Mouse (Mus musculus) CH12.LX (cell line): ENCODE data around the gene Otud7a. TPM values are rescaled to one million over a fixed set of nuclear protein-coding genes. Genes with fewer than 3 reads are reported as not detected.

Source experiments
- DNase-seq: peaks from one replicate; pipeline ENCODE4 v3.0.0-alpha.2; 2013; ENCODE audit errors: extremely low read depth
- H3K27ac ChIP-seq: 2 replicates; pipeline ENCODE4 v1.5.1; 2012; ENCODE audit warnings: low read depth, mild to moderate bottlenecking, control low read depth, moderate library complexity; ENCODE audit not compliant: insufficient read depth
- H3K27me3 ChIP-seq: replicated peaks from 2 replicates; pipeline ENCODE3; 2012; ENCODE audit warnings: inconsistent platforms
- H3K36me3 ChIP-seq, 2 experiments: replicated peaks in 1 of 2; 2 replicates each; pipeline versions ENCODE3 to v1.6.1; 2012; ENCODE audit warnings: inconsistent platforms in 1 of 2, low read length in 1 of 2, mild to moderate bottlenecking in 1 of 2, mixed read lengths in 1 of 2, moderate library complexity in 1 of 2; ENCODE audit not compliant: control insufficient read depth in 1 of 2, insufficient read depth in 1 of 2
- H3K4me1 ChIP-seq, 2 experiments: 2 replicates each; pipeline ENCODE4 v1.6.1; 2012; ENCODE audit warnings: inconsistent platforms in 1 of 2, moderate library complexity in 1 of 2; ENCODE audit not compliant: insufficient read depth in 2 of 2, control insufficient read depth in 1 of 2
- H3K4me2 ChIP-seq: 2 replicates; pipeline ENCODE4 v1.6.1; 2012; ENCODE audit warnings: low read depth, mild to moderate bottlenecking, control low read depth; ENCODE audit not compliant: poor library complexity, insufficient read depth, severe bottlenecking
- H3K4me3 ChIP-seq, 3 experiments: fragments of 150-350 bp in 1 of 3; sonication (generic) in 1 of 3; replicated peaks in 1 of 3; 2 replicates each; pipeline versions ENCODE3 to v1.5.1; 2011 to 2012; ENCODE audit warnings: low read depth in 2 of 3, low read length in 2 of 3, mild to moderate bottlenecking in 2 of 3, moderate library complexity in 2 of 3, control low read depth in 1 of 3, improper control_type of control experiment in 1 of 3, inconsistent platforms in 1 of 3, mixed read lengths in 1 of 3; ENCODE audit not compliant: poor library complexity in 1 of 3
- H3K79me2 ChIP-seq: replicated peaks from 2 replicates; pipeline ENCODE4 v1.6.1; 2012; ENCODE audit warnings: mild to moderate bottlenecking, moderate library complexity; ENCODE audit not compliant: control insufficient read depth, poor library complexity, insufficient read depth, severe bottlenecking; ENCODE audit errors: extremely low read depth
- H3K9ac ChIP-seq: 2 replicates; pipeline ENCODE4 v1.6.1; 2012; ENCODE audit warnings: low read depth, mild to moderate bottlenecking, control low read depth, moderate library complexity; ENCODE audit not compliant: insufficient read depth
- H3K9me3 ChIP-seq: replicated peaks from 2 replicates; pipeline ENCODE3; 2012; ENCODE audit warnings: low read length, inconsistent platforms, mixed read lengths
- BHLHE40 ChIP-seq: IDR thresholded peaks from 2 replicates; pipeline ENCODE4 v1.6.1; 2011; ENCODE audit warnings: mild to moderate bottlenecking, low read depth, low read length, improper control_type of control experiment
- CHD1 ChIP-seq: IDR thresholded peaks from 2 replicates; pipeline ENCODE4 v1.6.1; 2012; ENCODE audit warnings: low read depth, low read length, improper control_type of control experiment, inconsistent platforms
- CHD2 ChIP-seq: IDR thresholded peaks from 2 replicates; pipeline ENCODE4 v1.6.1; 2011; ENCODE audit warnings: low read length, improper control_type of control experiment
- CTCF ChIP-seq, 2 experiments: IDR thresholded peaks in 1 of 2; conservative IDR thresholded peaks in 1 of 2; 2 replicates each; pipeline ENCODE4 v1.5.1; 2011 to 2012; ENCODE audit warnings: low read depth in 2 of 2, low read length in 2 of 2, improper control_type of control experiment in 1 of 2, inconsistent platforms in 1 of 2, mild to moderate bottlenecking in 1 of 2, moderate library complexity in 1 of 2
- E2F4 ChIP-seq: IDR thresholded peaks from 2 replicates; pipeline ENCODE4 v1.6.1; 2011; ENCODE audit warnings: low read depth, low read length, improper control_type of control experiment; ENCODE audit not compliant: insufficient replicate concordance
- EP300 ChIP-seq: IDR thresholded peaks from 2 replicates; pipeline ENCODE4 v1.6.1; 2011; ENCODE audit warnings: low read length, improper control_type of control experiment
- ETS1 ChIP-seq: conservative IDR thresholded peaks from 2 replicates; pipeline ENCODE4 v1.6.1; 2012; ENCODE audit warnings: low read depth, mild to moderate bottlenecking, inconsistent platforms, low read length, improper control_type of control experiment, moderate library complexity
- GABPA ChIP-seq: IDR thresholded peaks from 2 replicates; pipeline ENCODE4 v1.6.1; 2012; ENCODE audit warnings: low read depth, low read length, improper control_type of control experiment, inconsistent platforms; ENCODE audit not compliant: insufficient replicate concordance
- HCFC1 ChIP-seq: IDR thresholded peaks from 2 replicates; pipeline ENCODE4 v1.6.1; 2012; ENCODE audit warnings: low read depth, mild to moderate bottlenecking, inconsistent platforms, low read length, improper control_type of control experiment
- IRF4 ChIP-seq: IDR thresholded peaks from 2 replicates; pipeline ENCODE4 v1.6.1; 2014; ENCODE audit warnings: low read depth, mild to moderate bottlenecking, inconsistent platforms, low read length, improper control_type of control experiment
- JUND ChIP-seq: conservative IDR thresholded peaks from 2 replicates; pipeline ENCODE4 v1.6.1; 2011; ENCODE audit warnings: low read depth, low read length, improper control_type of control experiment
- MAFK ChIP-seq: IDR thresholded peaks from 2 replicates; pipeline ENCODE4 v1.6.1; 2011; ENCODE audit warnings: low read length, improper control_type of control experiment; ENCODE audit not compliant: insufficient replicate concordance
- MEF2A ChIP-seq: IDR thresholded peaks from 2 replicates; pipeline ENCODE4 v1.6.1; 2014; ENCODE audit warnings: low read depth, mild to moderate bottlenecking, inconsistent platforms, low read length, improper control_type of control experiment, borderline replicate concordance
- MXI1 ChIP-seq: IDR thresholded peaks from 2 replicates; pipeline ENCODE4 v1.6.1; 2011; ENCODE audit warnings: mild to moderate bottlenecking, low read depth, low read length, improper control_type of control experiment
- MYC ChIP-seq: IDR thresholded peaks from 2 replicates; pipeline ENCODE4 v1.6.1; 2011; ENCODE audit warnings: low read depth, mild to moderate bottlenecking, improper control_type of control experiment, low read length
- NRF1 ChIP-seq: IDR thresholded peaks from 2 replicates; pipeline ENCODE4 v1.6.1; 2014; ENCODE audit warnings: low read depth, mild to moderate bottlenecking, inconsistent platforms, low read length, improper control_type of control experiment, moderate library complexity
- PAX5 ChIP-seq: IDR thresholded peaks from 2 replicates; pipeline ENCODE4 v1.6.1; 2012; ENCODE audit warnings: low read length, inconsistent platforms, mixed read lengths
- POLR2A ChIP-seq: IDR thresholded peaks from 2 replicates; pipeline ENCODE4 v1.6.1; 2011; ENCODE audit warnings: low read depth, mild to moderate bottlenecking, improper control_type of control experiment, low read length
- POLR2AphosphoS2 ChIP-seq: IDR thresholded peaks from 2 replicates; pipeline ENCODE4 v1.6.1; 2011; ENCODE audit warnings: low read depth, low read length, improper control_type of control experiment
- RAD21 ChIP-seq: IDR thresholded peaks from 2 replicates; pipeline ENCODE4 v1.6.1; 2011; ENCODE audit warnings: low read depth, mild to moderate bottlenecking, low read length, improper control_type of control experiment, moderate library complexity
- SMC3 ChIP-seq: IDR thresholded peaks from 2 replicates; pipeline ENCODE4 v1.6.1; 2011; ENCODE audit warnings: low read depth, low read length, improper control_type of control experiment
- TBP ChIP-seq: conservative IDR thresholded peaks from 2 replicates; pipeline ENCODE4 v1.6.1; 2011; ENCODE audit warnings: low read depth, low read length, improper control_type of control experiment
- TCF12 ChIP-seq: IDR thresholded peaks from 2 replicates; pipeline ENCODE4 v1.6.1; 2014; ENCODE audit warnings: low read depth, mild to moderate bottlenecking, inconsistent platforms, low read length, improper control_type of control experiment
- UBTF ChIP-seq: IDR thresholded peaks from 2 replicates; pipeline ENCODE4 v1.6.1; 2012; ENCODE audit warnings: low read depth, mild to moderate bottlenecking, inconsistent platforms, low read length, improper control_type of control experiment, moderate library complexity
- ZKSCAN1 ChIP-seq: IDR thresholded peaks from 2 replicates; pipeline ENCODE4 v1.6.1; 2012; ENCODE audit warnings: low read depth, inconsistent platforms, low read length, improper control_type of control experiment, borderline replicate concordance
- ZMIZ1 ChIP-seq: IDR thresholded peaks from 2 replicates; pipeline ENCODE4 v1.6.1; 2012; ENCODE audit warnings: low read depth, mild to moderate bottlenecking, inconsistent platforms, low read length, improper control_type of control experiment
- ZNF384 ChIP-seq: IDR thresholded peaks from 2 replicates; pipeline ENCODE4 v1.6.1; 2012; ENCODE audit warnings: low read depth, low read length, improper control_type of control experiment, inconsistent platforms
- dilution Hi-C: fragments of 300-500 bp; cut with MboI; formaldehyde crosslinking; loops from 2 replicates; pipeline ENCODE4 v1.14.3; 2020; ENCODE audit warnings: low sequenced_read_pairs; ENCODE audit not compliant: extremely low pct_unique_long_range_greater_than_20kb, extremely low pct_ligation_motif_present
- in situ Hi-C: fragments of 300-500 bp; cut with MboI; formaldehyde crosslinking; loops from 3 replicates; pipeline ENCODE4 v1.14.3; 2019; ENCODE audit warnings: low sequenced_read_pairs, low pct_ligation_motif_present, low pct_unique_long_range_greater_than_20kb, mixed read lengths
- polyA plus RNA-seq: library from polyadenylated mRNA; unstranded; fragments of >175 nt; gene quantifications from 2 replicates; pipeline ENCODE4 v1.2.1, GENCODE M21; 2012; ENCODE audit warnings: low read depth; ENCODE audit not compliant: insufficient read length
- total RNA-seq, 2 experiments: library from RNA; depleted of rRNA; stranded (reverse); fragments of 300-350 nt in 1 of 2; fragments of >200 nt in 1 of 2; gene quantifications; 2 replicates each; pipeline ENCODE4 v1.2.3; 2012 to 2014

Otud7a gene
- total and polyA plus RNA-seq, 3 experiments: not detected

DNA sequence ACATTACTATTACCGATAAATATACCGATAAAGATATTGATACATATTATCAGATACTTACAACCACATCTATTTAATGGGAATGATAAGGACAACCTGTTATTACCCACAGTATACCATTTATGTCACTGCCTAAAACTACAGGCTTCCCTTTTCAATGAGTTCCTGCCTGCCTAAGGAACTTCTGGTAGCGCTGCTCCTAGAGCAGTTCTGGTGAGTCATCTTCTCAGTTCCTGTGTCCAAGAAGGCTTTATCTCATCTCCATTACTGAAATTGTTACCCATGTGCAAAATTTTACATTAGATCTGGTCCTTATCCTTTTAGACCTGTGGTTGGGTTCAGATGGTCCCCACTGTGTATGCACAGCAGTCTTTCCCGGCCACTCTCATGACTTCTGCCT is 95.7 kb downstream of the Otud7a start:
- dilution Hi-C loops: no loop called here
- H3K9ac ChIP-seq: no peak overlapping the region
- no peaks in the 10 kb centered on the region for H3K36me3 ChIP-seq
- no peaks in the 10 kb centered on the region for H3K9me3 ChIP-seq
- in situ Hi-C loops: no loop called here
- no peak for DNase-seq
- no peak overlapping the region for H3K27ac ChIP-seq
- no peak overlapping the region for H3K4me2 ChIP-seq
- H3K4me1 ChIP-seq: no peaks in the 10 kb centered on the region
- H3K27me3 ChIP-seq: peaks cover 30% of the 10 kb centered on the region
- TF ChIP-seq CHD1 (no peak), EP300 (no peak), RAD21 (no peak), SMC3 (no peak), MEF2A (no peak), ZMIZ1 (no peak), ZKSCAN1 (no peak), GABPA (no peak), PAX5 (no peak), E2F4 (no peak), HCFC1 (no peak), POLR2AphosphoS2 (no peak), JUND (no peak), POLR2A (no peak), IRF4 (no peak), MXI1 (no peak), CHD2 (no peak), BHLHE40 (no peak), MAFK (no peak)
- no peak overlapping the region for H3K4me3 ChIP-seq
- no peaks in the 10 kb centered on the region for H3K79me2 ChIP-seq

DNA sequence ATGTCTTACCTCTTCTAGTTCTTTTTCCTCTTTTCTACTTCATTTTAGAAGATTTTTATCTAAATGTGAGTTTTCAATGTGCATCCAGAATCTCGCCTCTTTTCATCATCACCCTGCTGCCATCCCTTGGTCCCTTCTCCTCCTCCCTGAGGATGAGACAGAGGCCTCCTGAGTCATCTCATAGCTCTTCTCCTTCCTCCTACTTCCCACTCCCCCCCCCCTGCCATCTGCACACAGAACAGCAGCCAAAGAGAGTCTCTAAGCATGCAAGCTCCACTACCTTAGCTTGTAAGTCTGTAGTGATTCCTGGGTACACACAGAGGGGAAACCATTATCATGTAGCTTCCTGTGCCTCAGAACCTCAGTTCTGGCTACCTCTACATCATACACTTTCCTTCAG is 109.9 kb downstream of the Otud7a start:
- Histone ChIP-seq H3K4me2 (no peak overlapping the region), H3K9me3 (no peaks in the 10 kb centered on the region), H3K27me3 (peaks cover 39% of the 10 kb centered on the region), H3K79me2 (no peaks in the 10 kb centered on the region), H3K4me3 (no peak overlapping the region), H3K4me1 (no peaks in the 10 kb centered on the region), H3K9ac (no peak overlapping the region), H3K36me3 (no peaks in the 10 kb centered on the region), H3K27ac (no peak overlapping the region)
- no peak for TF ChIP-seq IRF4
- no peak for TF ChIP-seq HCFC1
- TF ChIP-seq ZNF384: no peak
- TF ChIP-seq CTCF (conservative IDR thresholded peaks at IDR 0.05 in 1 of 2, IDR thresholded peaks at IDR 0.05 in 1 of 2; ENCODE audit: low read depth in 2 of 2, low read length in 2 of 2): no peak
- no peak for TF ChIP-seq GABPA
- TF ChIP-seq UBTF: no peak
- TF ChIP-seq MYC: no peak
- TF ChIP-seq ZKSCAN1: no peak
- TF ChIP-seq TBP: no peak
- no peak for TF ChIP-seq TCF12
- TF ChIP-seq BHLHE40: no peak
- TF ChIP-seq POLR2AphosphoS2: no peak
- TF ChIP-seq POLR2A: no peak
- TF ChIP-seq ETS1: no peak
- no peak for TF ChIP-seq CHD1
- TF ChIP-seq RAD21: no peak
- no peak for TF ChIP-seq NRF1
- no peak for TF ChIP-seq JUND
- no peak for TF ChIP-seq CHD2
- TF ChIP-seq MXI1: no peak
- DNase-seq: no peak
- in situ Hi-C loops: no loop called here
- dilution Hi-C loops: no loop called here
